Mouse (Mus musculus): ENCODE data around the gene Adora2a. TPM values are rescaled to one million over a fixed set of nuclear protein-coding genes. Genes with fewer than 3 reads are reported as not detected.
"Not testable (repeated sequence)": the region's sequence is repeated elsewhere in the genome, so short reads cannot be mapped to it uniquely, and the experiment has no call there.

Adora2a gene
- polyA plus RNA-seq, 2 experiments = 1.7 to 1.9 TPM

- H3K9ac ChIP-seq (replicated peaks) = no peak overlapping the region
- H3K4me1 ChIP-seq (replicated peaks; ENCODE audit: control insufficient read depth in 2 of 2, insufficient read depth in 2 of 2, low read length in 1 of 2) = no peaks in the 10 kb centered on the region
- no peak overlapping the region for H3K4me3 ChIP-seq (ENCODE audit: insufficient read depth in 1 of 2, low read depth in 2 of 2, low read length in 2 of 2)
- TF ChIP-seq EP300 (IDR thresholded peaks at IDR 0.05; ENCODE audit: low read depth) (no peak), CTCF (IDR thresholded peaks at IDR 0.05; ENCODE audit: low read depth) (no peak)
- no peak overlapping the region for H3K4me2 ChIP-seq (ENCODE audit: low read depth)
- no peak for ATAC-seq (ENCODE audit: insufficient read depth)
- no peak for DNase-seq (ENCODE audit: low read depth in 3 of 3, low spot score in 3 of 3)
- H3K36me3 ChIP-seq (replicated peaks; ENCODE audit: control insufficient read depth, insufficient read depth, low read depth) = no peaks in the 10 kb centered on the region
- H3K27ac ChIP-seq = no peak overlapping the region
- H3K9me3 ChIP-seq (ENCODE audit: control insufficient read depth, low read length) = no peaks in the 10 kb centered on the region
- WGBS (ENCODE audit: insufficient replicate concordance) = 71% methylated on average over 10 of the region's 10 CpGs
- H3K27me3 ChIP-seq (ENCODE audit: control insufficient read depth, insufficient read depth, low read length) = no peaks in the 10 kb centered on the region
These were observed 20.6 kb downstream of the Adora2a start for GRCm38 (mm10) chr10:75337231-75337630.

- WGBS (ENCODE audit: insufficient replicate concordance) = 13% methylated on average over 5 of the region's 5 CpGs
These were observed 22.2 kb downstream of the Adora2a start for GRCm38 (mm10) chr10:75338852-75339251.

GRCm38 (mm10) chr10:75339377-75339776 lies 22.7 kb downstream of the Adora2a start:
- no peak for TF ChIP-seq EP300 (IDR thresholded peaks at IDR 0.05; ENCODE audit: low read depth)
- no peak for TF ChIP-seq CTCF (IDR thresholded peaks at IDR 0.05; ENCODE audit: low read depth)
- Histone ChIP-seq H3K27me3 (ENCODE audit: control insufficient read depth, insufficient read depth, low read length) (no peaks in the 10 kb centered on the region), H3K9me3 (ENCODE audit: control insufficient read depth, low read length) (no peaks in the 10 kb centered on the region), H3K4me2 (ENCODE audit: low read depth) (no peak overlapping the region), H3K36me3 (replicated peaks; ENCODE audit: control insufficient read depth, insufficient read depth, low read depth) (no peaks in the 10 kb centered on the region), H3K27ac (no peak overlapping the region), H3K4me1 (replicated peaks; ENCODE audit: control insufficient read depth in 2 of 2, insufficient read depth in 2 of 2, low read length in 1 of 2) (no peaks in the 10 kb centered on the region), H3K4me3 (ENCODE audit: insufficient read depth in 1 of 2, low read depth in 2 of 2, low read length in 2 of 2) (no peak overlapping the region), H3K9ac (replicated peaks) (no peak overlapping the region)
- DNase-seq (ENCODE audit: low read depth in 3 of 3, low spot score in 3 of 3) (no peak), ATAC-seq (ENCODE audit: insufficient read depth) (no peak)
- 53% methylated on average over 7 of the region's 7 CpGs for WGBS (ENCODE audit: insufficient replicate concordance)

More at GRCm38 (mm10) chr10:75338852-75339251, 22.2 kb downstream of the Adora2a start:
- Histone ChIP-seq H3K27ac (no peak overlapping the region), H3K9ac (replicated peaks) (no peak overlapping the region), H3K27me3 (ENCODE audit: control insufficient read depth, insufficient read depth, low read length) (no peaks in the 10 kb centered on the region), H3K4me1 (replicated peaks; ENCODE audit: control insufficient read depth in 2 of 2, insufficient read depth in 2 of 2, low read length in 1 of 2) (no peaks in the 10 kb centered on the region), H3K4me2 (ENCODE audit: low read depth) (no peak overlapping the region), H3K36me3 (replicated peaks; ENCODE audit: control insufficient read depth, insufficient read depth, low read depth) (no peaks in the 10 kb centered on the region), H3K9me3 (ENCODE audit: control insufficient read depth, low read length) (no peaks in the 10 kb centered on the region), H3K4me3 (ENCODE audit: insufficient read depth in 1 of 2, low read depth in 2 of 2, low read length in 2 of 2) (no peak overlapping the region)
- ATAC-seq (ENCODE audit: insufficient read depth) (no peak), DNase-seq (ENCODE audit: low read depth in 3 of 3, low spot score in 3 of 3) (no peak)
- TF ChIP-seq CTCF (IDR thresholded peaks at IDR 0.05; ENCODE audit: low read depth) (no peak), EP300 (IDR thresholded peaks at IDR 0.05; ENCODE audit: low read depth) (no peak)

GRCm38 (mm10) chr10:75341936-75342335 lies 25.3 kb downstream of the Adora2a start:
- no peak for DNase-seq (ENCODE audit: low read depth in 3 of 3, low spot score in 3 of 3)
- no peak overlapping the region for H3K9ac ChIP-seq (replicated peaks)
- H3K4me1 ChIP-seq (replicated peaks; ENCODE audit: control insufficient read depth in 2 of 2, insufficient read depth in 2 of 2, low read length in 1 of 2) = no peaks in the 10 kb centered on the region
- no peak for TF ChIP-seq EP300 (IDR thresholded peaks at IDR 0.05; ENCODE audit: low read depth)
- no peak for TF ChIP-seq CTCF (IDR thresholded peaks at IDR 0.05; ENCODE audit: low read depth)
- H3K4me3 ChIP-seq (ENCODE audit: insufficient read depth in 1 of 2, low read depth in 2 of 2, low read length in 2 of 2) = no peak overlapping the region
- H3K27ac ChIP-seq = no peak overlapping the region
- ATAC-seq (ENCODE audit: insufficient read depth) = no peak
- H3K36me3 ChIP-seq (replicated peaks; ENCODE audit: control insufficient read depth, insufficient read depth, low read depth) = no peaks in the 10 kb centered on the region
- H3K27me3 ChIP-seq (ENCODE audit: control insufficient read depth, insufficient read depth, low read length) = no peaks in the 10 kb centered on the region
- no peaks in the 10 kb centered on the region for H3K9me3 ChIP-seq (ENCODE audit: control insufficient read depth, low read length)
- H3K4me2 ChIP-seq (ENCODE audit: low read depth) = no peak overlapping the region
- WGBS (ENCODE audit: insufficient replicate concordance) = 30% methylated on average over 8 of the region's 8 CpGs

GRCm38 (mm10) chr10:75344563-75344962 lies 27.9 kb downstream of the Adora2a start:
- H3K27ac ChIP-seq; H3K4me3 ChIP-seq (ENCODE audit: insufficient read depth in 1 of 2, low read depth in 2 of 2, low read length in 2 of 2); H3K9me3 ChIP-seq (ENCODE audit: control insufficient read depth, low read length); DNase-seq (ENCODE audit: low read depth in 3 of 3, low spot score in 3 of 3); H3K4me1 ChIP-seq (replicated peaks; ENCODE audit: control insufficient read depth in 2 of 2, insufficient read depth in 2 of 2, low read length in 1 of 2); H3K4me2 ChIP-seq (ENCODE audit: low read depth); H3K9ac ChIP-seq (replicated peaks); H3K36me3 ChIP-seq (replicated peaks; ENCODE audit: control insufficient read depth, insufficient read depth, low read depth); H3K27me3 ChIP-seq (ENCODE audit: control insufficient read depth, insufficient read depth, low read length): not testable (repeated sequence)
- ATAC-seq (ENCODE audit: insufficient read depth) = 0 out of 2 replicates have a peak, but pooled peaks have one; percentile 28
- WGBS (ENCODE audit: insufficient replicate concordance) = 39% methylated on average over 1 of the region's 1 CpGs

All from liver, embryonic 14.5 days (tissue).